Mouse (Mus musculus): ENCODE measurements around the gene Cables2. TPM values are rescaled to one million over a fixed set of nuclear protein-coding genes. Genes with fewer than 3 reads are reported as not detected.

The Cables2 gene
- 8.2 and 10.0 TPM in 2 replicates for polyA plus RNA-seq (2015; fragmentation: Nextera tagmentation; extraction: Ambion mirVana)

DNA sequence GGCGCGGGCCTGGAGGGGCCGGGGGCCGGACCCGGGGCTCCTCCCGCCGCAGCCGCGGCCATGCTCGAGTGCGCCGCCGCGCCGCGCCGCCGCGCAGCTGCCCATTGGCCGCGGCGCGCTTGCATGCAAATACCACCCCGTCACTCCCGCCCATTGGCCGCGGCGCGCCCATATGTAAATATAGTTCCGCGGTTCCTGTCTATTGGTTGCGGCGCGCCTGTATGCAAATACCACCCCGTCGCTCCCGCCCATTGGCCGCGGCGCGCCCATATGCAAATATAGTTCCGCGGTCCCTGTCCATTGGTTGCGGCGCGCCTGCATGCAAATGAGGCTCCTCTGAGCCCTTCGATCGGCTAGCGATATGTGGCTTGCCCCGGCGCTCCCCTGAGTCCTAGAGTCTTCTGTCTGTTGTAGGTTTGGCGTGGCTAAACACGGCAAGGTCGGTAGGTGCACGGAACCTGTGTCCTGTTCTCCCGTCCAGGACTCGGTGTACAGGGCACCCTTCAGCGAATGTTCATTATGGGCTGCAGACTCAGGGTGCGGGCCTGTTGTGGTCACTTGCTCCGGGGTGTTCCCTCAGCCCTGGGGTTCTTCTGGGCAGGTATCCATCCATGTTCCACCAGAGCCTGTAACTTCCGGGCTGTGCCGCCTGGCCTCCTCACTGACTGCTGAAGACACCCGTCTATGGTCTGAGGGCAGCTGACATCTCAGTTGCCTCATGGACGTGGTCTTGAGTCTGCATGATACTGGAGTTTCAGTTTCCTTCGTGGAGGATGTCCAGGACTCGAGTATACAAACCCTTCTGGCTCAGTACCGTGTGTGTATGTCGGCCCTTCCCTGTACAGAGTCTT is at the start of gene Cables2:
Gene Cables2, minus strand, starts transcription at position 103 of the 851 bp plus-strand sequence.

DNA sequence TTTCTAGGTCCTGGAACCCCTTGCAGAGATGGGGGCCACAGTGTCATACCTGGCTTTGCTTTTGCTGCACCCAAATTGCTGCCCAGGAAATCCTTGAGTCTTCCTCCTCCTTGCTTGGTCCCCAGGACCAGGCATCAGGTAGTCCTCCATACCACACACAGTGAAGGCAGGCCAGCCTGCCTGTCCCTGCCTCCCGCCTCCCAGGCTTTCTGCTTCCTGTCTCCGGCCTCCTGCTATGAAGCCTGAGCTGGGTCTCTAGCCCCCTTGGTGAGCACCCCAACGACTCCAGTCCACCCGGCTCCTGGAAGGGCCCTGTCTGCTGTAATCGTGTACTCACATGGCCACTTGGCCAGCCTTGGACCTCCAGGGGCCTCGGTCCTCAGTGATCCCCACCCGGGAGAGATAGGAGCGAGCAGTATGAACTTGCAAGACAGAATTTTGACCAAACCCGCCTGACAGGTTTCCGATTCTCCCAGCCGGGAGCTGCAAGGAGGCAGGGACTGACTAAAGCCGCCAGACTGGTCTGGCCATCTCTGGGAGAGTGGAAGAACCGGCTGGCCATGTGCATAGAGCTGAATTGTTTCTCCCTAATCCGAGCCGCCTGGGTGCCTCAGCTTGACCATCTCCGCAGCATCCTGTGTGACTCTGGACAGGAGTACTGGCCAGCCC is 16.3 kb upstream of the Cables2 start, which contains the start of gene Rbbp8nl:
Gene Rbbp8nl, minus strand, starts transcription at position 440 of the 669 bp plus-strand sequence.

DNA sequence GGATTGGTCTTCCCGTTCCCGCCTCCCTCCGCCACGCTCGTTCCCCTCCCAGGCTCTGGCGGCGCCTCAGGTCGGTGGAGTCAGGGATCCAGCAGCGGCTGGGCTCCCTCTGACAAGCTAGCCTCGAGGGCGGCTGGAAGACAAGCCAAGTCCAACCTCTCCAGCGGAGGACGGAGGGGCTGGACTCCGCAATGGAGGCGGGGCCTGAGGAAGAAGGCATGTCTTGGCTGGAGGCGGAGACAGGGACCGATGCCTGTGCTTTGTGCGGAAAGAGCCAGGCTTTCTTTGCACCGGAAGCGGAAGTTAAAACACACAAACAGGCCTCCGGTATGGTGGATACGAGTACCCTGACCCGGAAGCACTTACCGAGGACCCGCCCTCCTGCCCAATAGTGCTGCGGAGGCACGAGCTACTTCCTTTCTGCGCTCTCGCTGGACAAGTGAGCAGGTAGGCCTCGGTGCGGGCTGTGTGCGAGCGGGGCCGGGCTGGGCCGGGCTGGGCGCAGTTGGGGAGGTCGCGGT is 16.2 kb downstream of the Cables2 start, which contains the start of gene Rps21:
Gene Rps21, plus strand, starts transcription at position 377 of the 521 bp plus-strand sequence.

DNA sequence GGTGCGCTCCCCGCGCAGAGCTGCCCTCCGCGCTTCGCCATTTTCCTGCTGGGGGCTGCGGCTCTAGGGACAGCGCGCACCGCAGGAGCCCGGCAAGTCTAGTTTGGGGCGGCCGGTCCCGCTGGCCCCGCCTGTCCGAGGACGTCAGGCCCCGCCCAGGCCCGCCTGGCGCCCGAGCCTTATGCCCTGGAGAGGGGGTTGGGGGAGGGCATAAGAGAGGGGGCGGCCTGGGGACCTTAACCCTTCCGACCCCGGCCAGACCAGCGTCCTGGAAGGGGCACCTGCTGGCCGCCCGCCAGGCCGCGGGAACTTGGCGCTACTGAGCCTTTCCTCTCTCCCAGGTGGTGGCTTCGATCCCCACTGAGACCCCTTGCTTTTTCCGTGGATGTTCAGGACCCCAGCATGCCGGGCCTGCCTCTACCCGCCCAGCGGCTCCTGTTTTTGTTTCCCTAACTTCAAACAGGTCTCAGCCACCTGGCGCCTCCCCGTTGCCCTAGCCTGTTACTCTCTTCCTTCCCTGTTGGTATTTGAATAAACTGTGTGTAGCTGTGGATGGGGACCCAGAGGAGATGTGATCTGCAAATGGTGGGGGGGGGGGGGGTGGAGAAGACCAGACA is 47.4 kb downstream of the Cables2 start, which contains the start of gene Lama5:
Gene Lama5, minus strand, starts transcription at position 98 of the 617 bp plus-strand sequence.

Small RNA genes within 50 kb of the gene (microRNA-seq; reads per million reads assigned to microRNA genes)
- gene Mir3091 (ENCODE audit: borderline replicate concordance, insufficient number of aligned reads), result not detected

Other genes starting within 250 kb of the Cables2 start
- gene Lsm14b, start 248.5 kb downstream of the Cables2 start, polyA plus RNA-seq (2015; fragmentation: Nextera tagmentation; extraction: Ambion mirVana), result 5.5 and 6.0 TPM in 2 replicates
- gene Psma7, start 231.1 kb downstream of the Cables2 start, polyA plus RNA-seq (2015; fragmentation: Nextera tagmentation; extraction: Ambion mirVana), result 593 and 832 TPM in 2 replicates
- gene Ss18l1, start 231.0 kb downstream of the Cables2 start, polyA plus RNA-seq (2015; fragmentation: Nextera tagmentation; extraction: Ambion mirVana), result 3.5 and 3.9 TPM in 2 replicates
- gene Mtg2, start 202.9 kb downstream of the Cables2 start, polyA plus RNA-seq (2015; fragmentation: Nextera tagmentation; extraction: Ambion mirVana), result 18.5 and 24.4 TPM in 2 replicates
- 0.10 and 0.30 TPM in 2 replicates for gene Hrh3, start 169.0 kb downstream of the Cables2 start, polyA plus RNA-seq (2015; fragmentation: Nextera tagmentation; extraction: Ambion mirVana)
- gene Osbpl2, start 154.2 kb downstream of the Cables2 start, polyA plus RNA-seq (2015; fragmentation: Nextera tagmentation; extraction: Ambion mirVana), result 31.1 and 33.4 TPM in 2 replicates
- 118 and 155 TPM in 2 replicates for gene Adrm1, start 102.0 kb downstream of the Cables2 start, polyA plus RNA-seq (2015; fragmentation: Nextera tagmentation; extraction: Ambion mirVana)
- gene Lama5, start 47.6 kb downstream of the Cables2 start, polyA plus RNA-seq (2015; fragmentation: Nextera tagmentation; extraction: Ambion mirVana), result 12.7 and 22.0 TPM in 2 replicates
- gene Rps21, start 16.1 kb downstream of the Cables2 start, polyA plus RNA-seq (2015; fragmentation: Nextera tagmentation; extraction: Ambion mirVana), result 807 and 1,071 TPM in 2 replicates
- not detected in 2 replicates for gene Rbbp8nl, start 16.4 kb upstream of the Cables2 start, polyA plus RNA-seq (2015; fragmentation: Nextera tagmentation; extraction: Ambion mirVana)
- 0.06 and 0.40 TPM in 2 replicates for gene Gata5, start 61.2 kb upstream of the Cables2 start, polyA plus RNA-seq (2015; fragmentation: Nextera tagmentation; extraction: Ambion mirVana)
- gene Slco4a1, start 182.7 kb upstream of the Cables2 start, polyA plus RNA-seq (2015; fragmentation: Nextera tagmentation; extraction: Ambion mirVana), result 0.08 and 0.27 TPM in 2 replicates
- 0.74 and 0.80 TPM in 2 replicates for gene Ntsr1, start 226.5 kb upstream of the Cables2 start, polyA plus RNA-seq (2015; fragmentation: Nextera tagmentation; extraction: Ambion mirVana)

Measured in adrenal gland, postnatal 0 days (tissue).